Mouse (Mus musculus) liver, adult 2 months (tissue): ENCODE data around the gene Ywhab. TPM values are rescaled to one million over a fixed set of nuclear protein-coding genes. Genes with fewer than 3 reads are reported as not detected.
A peak's percentile ranks its signal among the peaks of the same experiment; 100 is the strongest.

Source experiments
- DNase-seq: peaks from one replicate; pipeline ENCODE4 v3.0.0-alpha.2; 2011; ENCODE audit warnings: low read depth, low spot score; ENCODE audit errors: extremely low read depth
- H3K27ac ChIP-seq: fragments of 200-500 bp; replicated peaks from 2 replicates; pipeline ENCODE4 v1.5.1; 2012; ENCODE audit warnings: low read depth, mild to moderate bottlenecking, control low read depth, inconsistent platforms, low read length; ENCODE audit not compliant: insufficient read depth
- H3K27me3 ChIP-seq: fragments of 200-500 bp; 2 replicates; pipeline ENCODE4 v1.6.1; 2012; ENCODE audit warnings: mild to moderate bottlenecking, moderate library complexity, low read length, inconsistent platforms; ENCODE audit not compliant: control insufficient read depth, insufficient read depth
- H3K36me3 ChIP-seq: fragments of 200-500 bp; 2 replicates; pipeline ENCODE4 v1.6.1; 2012; ENCODE audit warnings: low read length, inconsistent platforms; ENCODE audit not compliant: control insufficient read depth, insufficient read depth
- H3K4me1 ChIP-seq: fragments of 200-500 bp; 2 replicates; pipeline ENCODE4 v1.6.1; 2011; ENCODE audit warnings: low read length; ENCODE audit not compliant: control insufficient read depth, insufficient read depth
- H3K4me3 ChIP-seq: fragments of 200-500 bp; 2 replicates; pipeline ENCODE4 v1.5.1; 2011; ENCODE audit warnings: low read depth, mild to moderate bottlenecking, control low read depth, low read length, moderate library complexity; ENCODE audit not compliant: insufficient read depth
- H3K79me2 ChIP-seq: fragments of 200-500 bp; 2 replicates; pipeline ENCODE4 v1.6.1; 2012; ENCODE audit warnings: inconsistent platforms, mild to moderate bottlenecking, low read length, moderate library complexity; ENCODE audit not compliant: control insufficient read depth, insufficient read depth
- H3K9ac ChIP-seq: fragments of 200-500 bp; 2 replicates; pipeline ENCODE4 v1.6.1; 2012; ENCODE audit warnings: low read depth, mild to moderate bottlenecking, control low read depth, inconsistent platforms, low read length
- CTCF ChIP-seq: fragments of 200-500 bp; IDR thresholded peaks from 2 replicates; pipeline ENCODE4 v1.5.1; 2011; ENCODE audit warnings: low read depth, low read length, control low read depth
- POLR2A ChIP-seq: fragments of 200-500 bp; IDR thresholded peaks from 2 replicates; pipeline ENCODE4 v1.6.1; 2011; ENCODE audit warnings: low read length, control low read depth; ENCODE audit not compliant: insufficient read depth; ENCODE audit errors: extremely low read depth
- WGBS: fragments of 180-500 bp; shearing (Covaris S2); methylation state at CpG from one replicate; pipeline ENCODE4 v1.1.7; 2018; 5-methylcytosine and 5-hydroxymethylcytosine counted together
- polyA plus RNA-seq: library from polyadenylated mRNA; depleted of rRNA; stranded (reverse); fragments of >200 nt; gene quantifications from 2 replicates; pipeline ENCODE4 v1.2.3, GENCODE M21; 2012
- total RNA-seq: library from RNA; depleted of rRNA; stranded (reverse); fragments of >200 nt; gene quantifications from 2 replicates; pipeline ENCODE4 v1.2.3, GENCODE M21; 2014

The Ywhab gene
- total and polyA plus RNA-seq, 2 experiments, result 16.9 to 36.3 TPM

- Histone ChIP-seq H3K27ac (no peak overlapping the region), H3K9ac (no peak overlapping the region), H3K36me3 (peaks cover 34% of the 10 kb centered on the region), H3K4me1 (peaks cover 13% of the 10 kb centered on the region), H3K4me3 (no peak overlapping the region), H3K79me2 (peaks cover 22% of the 10 kb centered on the region; the same call in 1 of the 2 replicates), H3K27me3 (no peaks in the 10 kb centered on the region)
- DNase-seq, result peak; percentile 64
- TF ChIP-seq POLR2A (no peak), CTCF (no peak)
- 56% methylated on average over 5 of the region's 5 CpGs for WGBS
Observed at GRCm38 (mm10) chr2:164010496-164010895, 15.7 kb downstream of the Ywhab start.

- WGBS, result 82% methylated on average over 3 of the region's 3 CpGs
- no peak overlapping the region for H3K27ac ChIP-seq
- TF ChIP-seq POLR2A (no peak), CTCF (no peak)
- peaks cover 22% of the 10 kb centered on the region; the same call in 1 of the 2 replicates for H3K79me2 ChIP-seq
- DNase-seq, result no peak
- H3K9ac ChIP-seq, result no peak overlapping the region
- H3K4me3 ChIP-seq, result no peak overlapping the region
- H3K36me3 ChIP-seq, result peaks cover 38% of the 10 kb centered on the region
- peaks cover 13% of the 10 kb centered on the region for H3K4me1 ChIP-seq
- no peaks in the 10 kb centered on the region for H3K27me3 ChIP-seq
Observed at GRCm38 (mm10) chr2:164010944-164011343, 16.2 kb downstream of the Ywhab start.

- Histone ChIP-seq H3K36me3 (peaks cover 53% of the 10 kb centered on the region), H3K4me1 (no peaks in the 10 kb centered on the region; the same call in 1 of the 2 replicates), H3K79me2 (peaks cover 4% of the 10 kb centered on the region; the same call in 1 of the 2 replicates), H3K9ac (no peak overlapping the region), H3K27ac (no peak overlapping the region), H3K4me3 (no peak overlapping the region), H3K27me3 (no peaks in the 10 kb centered on the region)
- DNase-seq, result no peak
- WGBS, result 95% methylated on average over 16 of the region's 16 CpGs
- TF ChIP-seq POLR2A, result no peak
- no peak for TF ChIP-seq CTCF
Observed at GRCm38 (mm10) chr2:164015304-164015703, 20.5 kb downstream of the Ywhab start.

GRCm38 (mm10) chr2:164018910-164019309 lies 24.1 kb downstream of the Ywhab start:
- Histone ChIP-seq H3K9ac (no peak overlapping the region), H3K4me3 (no peak overlapping the region), H3K4me1 (no peaks in the 10 kb centered on the region), H3K79me2 (no peaks in the 10 kb centered on the region), H3K27me3 (no peaks in the 10 kb centered on the region), H3K36me3 (peaks cover 35% of the 10 kb centered on the region), H3K27ac (no peak overlapping the region)
- DNase-seq, result no peak
- 93% methylated on average over 3 of the region's 3 CpGs for WGBS
- TF ChIP-seq CTCF (no peak), POLR2A (no peak)

- H3K36me3 ChIP-seq, result peaks cover 25% of the 10 kb centered on the region
- no peak for DNase-seq
- WGBS, result 71% methylated on average over 4 of the region's 4 CpGs
Observed at GRCm38 (mm10) chr2:164019943-164020342, 25.2 kb downstream of the Ywhab start.

GRCm38 (mm10) chr2:164022104-164022503 lies 27.3 kb downstream of the Ywhab start:
- Histone ChIP-seq H3K27me3 (no peaks in the 10 kb centered on the region), H3K36me3 (peaks cover 5% of the 10 kb centered on the region; the same call in 1 of the 2 replicates), H3K4me3 (no peak overlapping the region), H3K9ac (no peak overlapping the region), H3K27ac (no peak overlapping the region), H3K4me1 (no peaks in the 10 kb centered on the region), H3K79me2 (no peaks in the 10 kb centered on the region)
- TF ChIP-seq CTCF (no peak), POLR2A (no peak)
- DNase-seq, result no peak
- WGBS, result 24% methylated on average over 2 of the region's 2 CpGs

More at GRCm38 (mm10) chr2:164019943-164020342, 25.2 kb downstream of the Ywhab start:
- no peak for TF ChIP-seq POLR2A
- no peak for TF ChIP-seq CTCF
- Histone ChIP-seq H3K4me3 (no peak overlapping the region), H3K79me2 (no peaks in the 10 kb centered on the region), H3K27me3 (no peaks in the 10 kb centered on the region), H3K27ac (no peak overlapping the region), H3K9ac (no peak overlapping the region), H3K4me1 (no peaks in the 10 kb centered on the region)
